Mouse (Mus musculus) duodenum, adult 2 months (tissue): ENCODE measurements around the gene Vmn1r166. TPM values are rescaled to one million over a fixed set of nuclear protein-coding genes. Genes with fewer than 3 reads are reported as not detected.

Experiments used
- polyA plus RNA-seq: library from polyadenylated mRNA; depleted of rRNA; stranded (reverse); fragments of >200 nt; gene quantifications from 2 replicates; pipeline ENCODE4 v1.2.3, GENCODE M21; 2012; ENCODE audit warnings: low replicate concordance; rRNA removed

The Vmn1r166 gene
- polyA plus RNA-seq, result not detected in 2 replicates

GRCm38 (mm10) chr7:23251582-23251981 lies at the start of gene Vmn1r166:
TSS of gene Vmn1r166 (minus strand) at chr7:23251682.

GRCm38 (mm10) chr7:23300892-23301291 lies 49.4 kb upstream of the Vmn1r166 start, which contains the start of gene Nlrp4e:
TSS of gene Nlrp4e (plus strand) at chr7:23301192.

GRCm38 (mm10) chr7:23278800-23279199 lies 27.3 kb upstream of the Vmn1r166 start, which contains the start of gene Gm6902:
TSS of gene Gm6902 (minus strand) at chr7:23278900.

GRCm38 (mm10) chr7:23217032-23217431 lies 34.5 kb downstream of the Vmn1r166 start, which contains the start of gene Vmn1r165:
TSS of gene Vmn1r165 (plus strand) at chr7:23217332.

Other genes starting within 250 kb of the Vmn1r166 start
- gene Gm4216, start 231.8 kb downstream of the Vmn1r166 start, polyA plus RNA-seq, result not detected in 2 replicates
- gene Vmn1r163, start 196.1 kb downstream of the Vmn1r166 start, polyA plus RNA-seq, result not detected in 2 replicates
- not detected in 2 replicates for gene Gm8720, start 184.2 kb downstream of the Vmn1r166 start, polyA plus RNA-seq
- not detected in 2 replicates for gene Gm10662, start 107.2 kb downstream of the Vmn1r166 start, polyA plus RNA-seq
- not detected in 2 replicates for gene Vmn1r165, start 34.4 kb downstream of the Vmn1r166 start, polyA plus RNA-seq
- gene Gm6902, start 27.2 kb upstream of the Vmn1r166 start, polyA plus RNA-seq, result not detected in 2 replicates
- not detected in 2 replicates for gene Nlrp4e, start 49.5 kb upstream of the Vmn1r166 start, polyA plus RNA-seq
- not detected in 2 replicates for gene Nlrp5, start 134.2 kb upstream of the Vmn1r166 start, polyA plus RNA-seq